8 mouse cellular contexts compared by ENCODE assay signal in genomic region chr2:38433736-38434135, GRCm38 (mm10).
DNase-seq lines count a peak whose midpoint lies in the region.

No protein-coding gene starts in this region.

- peak; percentile 12 for DNase-seq in adrenal gland, postnatal 14 days
- no peak for DNase-seq in adrenal gland, postnatal 25 days
- peak; percentile 33 for DNase-seq in layer of hippocampus, adult 11-12 months (ENCODE audit: low spot score)
- DNase-seq in layer of hippocampus, postnatal 25 days (ENCODE audit: extremely low spot score in 1 of 2, low spot score in 1 of 2), result no peak
- peak; percentile 11 for DNase-seq in c-Kit-negative CD71-positive TER-119-positive erythroid progenitor cells, embryonic 14.5 days (ENCODE audit: low read depth, low spot score)
- peak; percentile 33 for DNase-seq in lung, postnatal 10 days
- no peak for DNase-seq in left cerebral cortex, postnatal 10 days (ENCODE audit: extremely low spot score in 1 of 2, low spot score in 2 of 2)
- no peak for DNase-seq in frontal cortex, postnatal 25 days (ENCODE audit: low spot score in 2 of 2)

- intact Hi-C loops in left cerebral cortex, postnatal 10 days (cut with DNase I), result loop anchor here (5.0 kb wide), 1 partner anchor 159 kb away; no protein-coding TSS in a partner anchor

Comparison
In these comparisons a context has a peak if more than half of its experiments do, and no peak if none do; other contexts are left out.
1. DNase-seq: peak in adrenal gland, postnatal 14 days (single experiment), layer of hippocampus, adult 11-12 months (single experiment), c-Kit-negative CD71-positive TER-119-positive erythroid progenitor cells, embryonic 14.5 days (single experiment) and lung, postnatal 10 days (single experiment); none in adrenal gland, postnatal 25 days (single experiment), layer of hippocampus, postnatal 25 days (0 of 2), left cerebral cortex, postnatal 10 days (0 of 2) and frontal cortex, postnatal 25 days (0 of 2).